Mouse (Mus musculus) urinary bladder, postnatal 25 days (tissue): Measurements from ENCODE around the gene Crnkl1.
A peak's percentile ranks its signal among the peaks of the same experiment; 100 is the strongest.

ENCODE experiments used
- DNase-seq: peaks from one replicate; pipeline ENCODE4 v3.0.0; 2022; ENCODE audit warnings: low spot score

Crnkl1 gene

GRCm38 (mm10) chr2:145934339-145935231 lies at the start of gene Crnkl1, which contains the start of gene Cfap61:
Gene Crnkl1 (minus strand): TSS chr2:145935014.
Gene Cfap61 (plus strand): TSS chr2:145934784.
- DNase-seq, result peak; percentile 87

GRCm38 (mm10) chr2:145982317-145983045 lies 47.7 kb upstream of the Crnkl1 start:
- DNase-seq, result no peak

DNA sequence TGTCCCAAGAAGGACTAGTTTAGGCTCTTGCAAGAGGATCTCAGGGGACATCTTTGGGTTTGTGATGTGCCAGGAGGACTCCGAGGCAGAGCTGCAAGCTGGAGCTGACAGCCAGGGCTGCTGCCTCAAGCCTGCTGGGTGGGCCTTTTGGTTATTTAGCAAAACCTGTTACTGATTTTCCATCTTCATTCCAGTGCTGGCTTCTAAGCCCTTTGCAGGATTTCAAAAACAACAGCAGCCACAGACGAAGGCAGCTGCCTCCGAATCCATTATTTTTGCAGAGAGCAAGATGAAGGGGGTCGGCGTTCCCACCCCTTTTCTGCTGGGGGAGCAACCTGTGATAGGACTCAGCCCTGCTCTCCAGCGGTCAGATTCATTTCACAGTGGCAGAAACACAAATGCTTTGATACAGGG lies 46.9 kb upstream of the Crnkl1 start:
- DNase-seq, result no peak

DNA sequence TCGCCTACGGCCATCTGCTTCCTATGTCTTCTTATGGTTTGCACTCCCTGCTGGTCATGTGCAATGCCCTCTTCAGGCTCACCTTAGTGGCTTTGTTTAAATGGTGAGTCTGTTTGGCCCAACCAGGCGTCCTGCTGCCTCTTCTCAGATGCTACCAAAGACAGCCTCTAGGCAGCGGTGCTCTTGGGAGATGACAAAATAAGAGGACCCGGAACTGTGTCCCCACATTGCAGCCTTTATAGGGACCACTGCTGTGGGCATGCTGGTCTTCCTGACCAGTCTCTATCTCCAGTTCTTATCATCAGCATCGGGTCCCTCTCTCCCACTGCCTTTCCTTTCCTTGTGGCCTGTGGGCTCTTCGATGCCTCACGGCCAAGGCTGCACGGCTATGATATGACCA lies 46.1 kb upstream of the Crnkl1 start:
- no peak for DNase-seq

- no peak for DNase-seq
Observed at GRCm38 (mm10) chr2:145979616-145980015, 44.8 kb upstream of the Crnkl1 start.

- DNase-seq, result no peak
Observed at GRCm38 (mm10) chr2:145972571-145972970, 37.8 kb upstream of the Crnkl1 start.

DNA sequence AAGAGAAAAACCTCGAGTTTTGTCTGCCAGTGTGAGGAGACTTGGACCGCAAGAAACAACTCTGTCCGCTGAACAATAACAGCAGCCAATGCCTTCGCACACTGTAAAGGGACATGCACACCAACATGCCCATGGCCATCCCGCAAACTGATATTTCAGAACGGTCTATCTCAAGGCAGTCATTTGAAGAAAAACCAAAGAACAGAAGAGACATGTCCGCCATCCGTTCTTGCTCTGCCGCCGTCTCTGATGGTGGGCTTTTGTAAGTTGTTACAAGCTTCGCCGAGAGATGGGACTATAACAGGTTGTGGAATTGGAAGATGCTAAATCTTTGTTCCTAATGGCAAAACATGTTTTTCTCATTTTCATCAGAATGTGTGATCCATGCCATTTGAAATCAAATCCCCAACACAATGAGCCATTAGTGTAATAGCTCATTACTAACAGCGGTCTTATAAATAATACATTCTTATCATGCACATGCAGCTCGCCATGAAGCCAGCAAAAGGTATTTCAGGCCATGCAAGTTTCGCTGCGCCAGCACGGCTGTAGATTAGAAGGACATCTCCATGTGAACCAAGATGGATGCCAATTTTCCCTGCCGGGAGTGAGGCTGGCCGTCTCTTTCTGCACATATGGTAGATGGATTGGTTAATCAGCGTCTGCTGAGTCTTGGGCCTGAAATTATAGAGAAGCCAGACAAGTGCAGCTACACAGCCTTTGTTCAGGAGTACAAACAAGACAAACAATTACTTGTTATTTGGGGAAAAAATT lies 36.6 kb upstream of the Crnkl1 start:
- DNase-seq, result no peak

- no peak for DNase-seq
Observed at GRCm38 (mm10) chr2:145970751-145971150, 35.9 kb upstream of the Crnkl1 start.

DNA sequence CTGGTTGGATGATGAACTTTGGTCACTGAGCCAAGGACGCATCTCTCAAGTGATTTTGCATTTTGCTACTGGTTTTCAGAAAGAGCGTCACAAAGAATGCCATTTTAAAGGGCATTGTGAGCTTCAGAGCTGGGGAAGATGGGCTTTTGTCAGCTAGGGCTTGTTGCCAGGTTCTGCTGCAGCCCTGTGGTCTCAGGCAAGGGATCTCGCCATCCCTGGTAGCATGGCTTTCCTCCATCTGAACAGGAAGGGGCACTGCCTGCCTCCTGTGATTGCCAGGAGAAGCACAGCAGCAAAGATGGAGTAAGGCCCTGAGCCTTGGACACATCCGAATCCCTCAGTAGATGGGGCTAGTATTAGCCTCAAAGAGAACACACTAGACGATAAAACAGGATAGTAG lies 27.0 kb upstream of the Crnkl1 start:
- DNase-seq, result no peak

DNA sequence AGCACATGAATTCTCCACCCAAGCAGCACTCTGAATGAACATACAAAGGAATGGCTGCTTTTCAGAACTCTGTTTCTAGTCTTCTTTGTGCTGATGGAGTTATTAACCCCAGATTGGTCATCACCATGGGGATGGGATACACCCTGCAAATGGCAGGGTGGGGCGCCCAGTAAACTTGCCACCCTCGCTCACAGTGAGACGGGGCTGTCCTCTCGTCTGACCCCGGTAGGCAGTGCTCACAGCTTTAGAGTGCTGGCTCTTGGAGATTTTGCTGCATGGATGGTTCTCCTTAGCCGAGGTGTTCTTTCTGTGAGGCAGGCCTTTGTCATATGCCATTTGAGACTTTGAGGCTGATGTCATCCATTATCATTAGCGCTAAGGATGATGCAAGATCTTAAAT lies 23.7 kb upstream of the Crnkl1 start:
- no peak for DNase-seq

- DNase-seq, result no peak
Observed at GRCm38 (mm10) chr2:145958097-145958496, 23.3 kb upstream of the Crnkl1 start.

DNA sequence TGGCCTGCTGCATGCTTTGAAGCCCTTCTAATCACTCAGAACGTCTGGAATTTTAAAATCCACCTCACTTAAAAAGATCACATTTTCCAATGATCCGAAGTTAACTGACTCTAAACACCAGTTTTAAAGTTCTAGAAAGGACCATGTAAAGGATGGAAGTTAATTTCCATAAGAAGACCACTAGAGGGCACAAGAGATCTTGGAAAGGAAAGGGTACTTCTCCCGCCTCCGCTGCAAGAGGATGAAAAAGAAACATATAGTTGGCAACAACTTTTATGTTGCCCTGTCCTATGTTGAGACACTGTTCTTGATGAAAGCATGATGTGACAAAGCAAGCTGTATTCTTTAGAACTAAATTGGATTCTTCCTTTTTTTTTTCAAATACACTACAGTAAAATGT lies 22.6 kb upstream of the Crnkl1 start:
- no peak for DNase-seq

- no peak for DNase-seq
Observed at GRCm38 (mm10) chr2:145956318-145956717, 21.5 kb upstream of the Crnkl1 start.

- no peak for DNase-seq
Observed at GRCm38 (mm10) chr2:145955844-145956243, 21.0 kb upstream of the Crnkl1 start.

DNA sequence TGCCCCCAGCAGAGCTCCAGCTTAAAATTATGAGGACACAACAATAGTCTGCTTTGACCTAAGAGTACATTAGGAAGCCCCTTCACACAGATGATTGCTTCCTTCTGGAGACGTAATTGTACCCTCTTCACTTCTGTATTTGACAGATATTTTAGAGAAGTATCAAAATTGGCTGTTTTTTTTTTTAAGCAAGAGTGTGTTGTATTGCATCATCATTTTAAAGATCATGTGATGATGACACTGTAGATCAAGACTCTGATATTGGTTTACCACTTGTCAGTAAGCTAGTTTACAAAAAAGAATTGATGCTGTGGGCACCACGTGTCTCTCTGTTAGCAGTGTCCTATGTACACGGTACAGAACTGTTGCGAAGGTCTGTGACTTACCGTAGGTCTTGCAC lies 17.9 kb upstream of the Crnkl1 start:
- DNase-seq, result no peak

- DNase-seq, result no peak
Observed at GRCm38 (mm10) chr2:145950239-145950638, 15.4 kb upstream of the Crnkl1 start.

DNA sequence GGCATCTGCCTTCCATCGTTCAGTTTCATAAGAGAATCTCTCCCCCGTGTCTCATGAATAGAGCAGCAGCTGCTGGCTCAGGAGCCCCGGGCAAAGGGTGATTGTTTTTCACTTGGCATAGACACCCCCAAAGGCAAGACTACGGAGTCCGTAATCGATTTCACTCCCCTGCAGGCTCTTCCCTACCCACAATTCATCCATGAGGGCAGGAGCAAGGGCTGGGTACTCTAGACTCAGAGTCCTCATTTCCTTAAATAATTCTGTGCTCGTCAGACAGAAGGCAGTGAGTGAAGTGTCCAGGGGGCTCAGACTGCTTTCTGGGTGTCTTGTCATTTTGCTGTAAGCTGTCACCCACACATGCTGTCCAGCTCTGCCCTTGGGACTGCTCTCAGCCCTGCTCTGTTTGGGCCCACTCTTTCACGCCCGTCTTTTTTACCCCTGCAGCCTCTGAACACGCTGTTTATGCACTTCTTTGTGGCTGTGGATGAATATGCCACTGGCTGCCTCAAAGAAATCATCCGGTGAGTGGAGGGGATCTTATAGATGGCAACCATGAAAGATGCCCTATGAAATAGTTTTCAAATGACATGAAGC lies 14.8 kb upstream of the Crnkl1 start:
- no peak for DNase-seq

DNA sequence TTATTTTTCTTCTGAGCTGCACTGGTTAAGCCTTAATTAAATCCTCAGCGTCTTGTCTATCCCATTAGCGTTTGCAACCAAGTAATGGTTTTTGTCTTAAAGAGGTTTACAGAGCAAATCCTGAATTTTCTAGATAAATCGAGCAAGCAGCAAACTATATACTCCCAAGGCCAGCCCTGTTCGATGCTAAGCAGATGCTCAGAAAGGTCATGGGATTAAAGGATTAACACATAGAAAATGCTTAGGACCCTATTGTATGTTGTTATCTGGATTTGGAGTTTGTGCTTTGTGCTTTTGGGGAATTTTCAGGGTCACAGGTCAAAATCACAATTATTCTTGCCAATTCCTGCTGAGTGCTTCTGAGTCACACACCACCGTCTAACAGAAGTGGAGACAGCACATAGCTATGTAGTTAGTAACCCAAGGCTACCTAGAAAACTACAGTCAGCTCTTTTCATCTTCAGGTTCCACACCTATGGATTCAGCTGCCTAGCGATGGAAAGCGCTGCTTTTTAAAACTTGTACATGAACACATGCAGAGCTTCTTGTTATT lies 13.7 kb upstream of the Crnkl1 start:
- DNase-seq, result no peak

DNA sequence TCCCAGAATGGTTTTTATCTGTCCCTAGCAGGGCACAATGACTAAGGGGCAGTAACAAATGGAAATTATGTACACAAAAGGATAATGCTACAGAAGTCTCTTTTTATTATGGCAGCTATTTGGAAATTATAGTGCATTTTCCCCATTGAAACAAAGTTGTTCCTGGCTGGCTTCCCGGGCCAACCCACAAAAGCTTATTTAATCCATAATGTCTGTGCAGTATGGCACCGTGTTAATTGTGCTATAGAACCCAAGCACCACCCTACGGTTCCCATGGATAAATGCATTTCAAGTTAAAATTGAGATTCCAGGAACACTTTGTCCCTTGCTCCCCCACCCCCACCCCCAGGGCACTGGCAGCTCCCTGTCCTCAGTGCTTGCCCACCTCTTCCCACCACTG lies 9.5 kb upstream of the Crnkl1 start:
- no peak for DNase-seq

DNA sequence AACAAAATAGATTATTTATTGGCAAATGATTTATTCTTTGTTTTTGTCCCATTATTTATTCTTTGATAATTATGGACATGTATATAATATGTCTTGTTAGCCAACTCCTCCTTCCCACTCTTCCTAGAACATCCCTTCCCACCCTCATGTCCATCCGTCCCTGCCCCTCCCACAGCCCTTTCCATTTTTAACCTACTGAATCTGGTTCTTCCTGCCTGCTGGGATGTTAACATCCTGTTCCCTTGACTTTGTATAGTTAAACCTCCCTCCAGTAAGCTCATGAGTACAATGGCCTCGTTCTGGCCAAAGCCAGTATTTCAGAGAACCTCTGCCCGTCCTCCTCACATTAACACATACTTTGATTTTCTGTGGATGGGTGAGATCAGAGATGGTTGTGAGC lies 6.6 kb upstream of the Crnkl1 start:
- DNase-seq, result no peak

DNA sequence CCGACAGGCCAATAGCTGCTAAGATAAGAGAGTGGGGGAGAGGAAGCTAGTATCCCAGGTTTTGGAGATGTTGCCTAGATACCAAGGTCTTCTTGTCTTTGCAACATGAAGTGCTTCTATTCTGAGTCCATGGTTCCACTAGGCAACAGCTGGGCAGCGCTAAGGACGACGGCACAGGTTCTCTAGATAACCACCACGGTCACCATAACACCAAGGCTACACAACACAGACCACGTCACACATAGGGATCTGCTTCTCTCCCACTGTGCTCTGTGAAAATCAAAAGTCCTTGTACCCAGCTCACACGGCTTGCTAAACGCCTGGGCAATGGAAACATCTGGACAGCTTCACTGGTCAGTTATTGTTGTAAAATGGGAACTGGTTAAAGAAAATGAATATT lies 2.2 kb upstream of the Crnkl1 start:
- no peak for DNase-seq
